ENCODE assay signal across 17 mouse cellular contexts in genomic region chr13:37451021-37451420, GRCm38 (mm10).
A peak's percentile ranks its signal among the peaks of the same experiment; 100 is the strongest.
DNase-seq lines count a peak whose midpoint lies in the region; ATAC-seq and TF ChIP-seq lines count a peak whose summit lies in the region.
"Had no signal": no experiment of that assay in that cellular context is flagged by ENCODE, and none has a peak within 500 bp of the region (broad histone marks: within the 10 kb centered on the region; RNA-seq: fewer than 3 reads in every experiment).

No protein-coding gene starts in this region.

- no peak for DNase-seq in heart, adult 2 months
- no peak for DNase-seq in heart, adult 18-20 months
- DNase-seq in kidney, adult 8-10 months = no peak
- DNase-seq in thymus, postnatal 0 days (ENCODE audit: low spot score) = no peak
- DNase-seq: cerebellum, adult 11 months; cerebellum, postnatal 14 days; retina, postnatal 1 day; right cerebral cortex, postnatal 4 days; thymus, postnatal 25 days had no signal

- no peak for TF ChIP-seq CTCF in heart, adult 2 months (IDR thresholded peaks at IDR 0.05)
- TF ChIP-seq CTCF in cortical plate, adult 2 months (IDR thresholded peaks at IDR 0.05; ENCODE audit: extremely low read depth, insufficient read depth, low read length) = no peak

- H3K79me2 ChIP-seq in heart, adult 2 months (replicated peaks; ENCODE audit: control insufficient read depth, insufficient read depth, low read length) = no peaks in the 10 kb centered on the region

- no peak for TF ChIP-seq POLR2A in heart, adult 2 months (IDR thresholded peaks at IDR 0.05; ENCODE audit: insufficient read depth, low read depth, low read length)
- no peak for TF ChIP-seq POLR2A in cortical plate, adult 2 months (IDR thresholded peaks at IDR 0.05; ENCODE audit: extremely low read depth, insufficient read depth, low read length)

- H3K27ac ChIP-seq in heart, adult 2 months = peak overlapping the region; percentile 80; the same call in 1 of the 2 replicates
- H3K27ac ChIP-seq in kidney, embryonic 14.5 days (ENCODE audit: low read depth, low read length) = peak overlapping the region; percentile 85; the same call in 1 of the 2 replicates
- H3K27ac ChIP-seq in liver, embryonic 16.5 days (ENCODE audit: low read length) = peak overlapping the region; percentile 19; the same call in 1 of the 2 replicates
- H3K27ac ChIP-seq in liver, embryonic 12.5 days = no peak overlapping the region
- H3K27ac ChIP-seq in cortical plate, adult 2 months (ENCODE audit: insufficient read depth, low read length) = peak overlapping the region; percentile 44; the same call in 1 of the 2 replicates
- H3K27ac ChIP-seq: forebrain, embryonic 13.5 days; hindbrain, embryonic 10.5 days had no signal

- no peak overlapping the region for H3K9ac ChIP-seq in heart, adult 2 months (ENCODE audit: low read depth, low read length)
- no peak overlapping the region for H3K9ac ChIP-seq in kidney, embryonic 14.5 days (ENCODE audit: low read depth, low read length)
- no peak overlapping the region for H3K9ac ChIP-seq in liver, embryonic 16.5 days (ENCODE audit: low read depth, low read length)
- no peak overlapping the region for H3K9ac ChIP-seq in liver, embryonic 12.5 days
- H3K9ac ChIP-seq: forebrain, embryonic 13.5 days; liver, postnatal 0 days had no signal

- H3K4me2 ChIP-seq in kidney, embryonic 14.5 days (replicated peaks; ENCODE audit: low read depth, low read length) = 0 out of 2 replicates have a peak overlapping the region, but pooled peaks have one; percentile 53
- H3K4me2 ChIP-seq in liver, embryonic 16.5 days (ENCODE audit: low read depth, low read length) = no peak overlapping the region
- H3K4me2 ChIP-seq in liver, embryonic 12.5 days = no peak overlapping the region
- H3K4me2 ChIP-seq: forebrain, embryonic 13.5 days had no signal

- TF ChIP-seq EP300 in heart, adult 2 months (IDR thresholded peaks at IDR 0.05; ENCODE audit: insufficient read depth, low read depth, low read length) = no peak

- no peaks in the 10 kb centered on the region for H3K27me3 ChIP-seq in heart, adult 2 months (ENCODE audit: control insufficient read depth, insufficient read depth, low read length)
- no peaks in the 10 kb centered on the region for H3K27me3 ChIP-seq in kidney, embryonic 14.5 days (ENCODE audit: control insufficient read depth, insufficient read depth, low read length)
- H3K27me3 ChIP-seq in liver, embryonic 16.5 days (ENCODE audit: control insufficient read depth, insufficient read depth, low read depth, low read length) = no peaks in the 10 kb centered on the region
- no peaks in the 10 kb centered on the region for H3K27me3 ChIP-seq in liver, embryonic 12.5 days (replicated peaks)

- H3K9me3 ChIP-seq in kidney, embryonic 14.5 days (ENCODE audit: control insufficient read depth, low read length) = peaks cover 5% of the 10 kb centered on the region; the same call in 1 of the 2 replicates
- H3K9me3 ChIP-seq in liver, embryonic 16.5 days (replicated peaks; ENCODE audit: control insufficient read depth, low read length) = no peaks in the 10 kb centered on the region
- H3K9me3 ChIP-seq in liver, embryonic 12.5 days (replicated peaks) = no peaks in the 10 kb centered on the region

- H3K4me3 ChIP-seq in heart, adult 2 months = no peak overlapping the region
- no peak overlapping the region for H3K4me3 ChIP-seq in kidney, embryonic 14.5 days (ENCODE audit: low read length)
- H3K4me3 ChIP-seq in liver, embryonic 16.5 days (ENCODE audit: low read depth, low read length) = no peak overlapping the region
- H3K4me3 ChIP-seq in liver, embryonic 12.5 days = no peak overlapping the region
- no peak overlapping the region for H3K4me3 ChIP-seq in cortical plate, adult 2 months (ENCODE audit: insufficient read depth, low read length)
- H3K4me3 ChIP-seq: forebrain, embryonic 13.5 days; hindbrain, embryonic 10.5 days had no signal

- no peak for ATAC-seq in kidney, embryonic 14.5 days (ENCODE audit: low FRiP score, low TSS enrichment)
- ATAC-seq in liver, embryonic 16.5 days (ENCODE audit: low read depth) = no peak
- ATAC-seq in liver, embryonic 12.5 days = no peak
- ATAC-seq: forebrain, embryonic 13.5 days; liver, postnatal 0 days; midbrain, embryonic 16.5 days had no signal

- peaks cover 23% of the 10 kb centered on the region for H3K4me1 ChIP-seq in heart, adult 2 months (ENCODE audit: control insufficient read depth, insufficient read depth, low read length)
- peaks cover 34% of the 10 kb centered on the region for H3K4me1 ChIP-seq in kidney, embryonic 14.5 days (ENCODE audit: control insufficient read depth, insufficient read depth, low read length)
- H3K4me1 ChIP-seq in liver, embryonic 16.5 days (ENCODE audit: control insufficient read depth, low read depth, low read length) = peaks cover 18% of the 10 kb centered on the region
- peaks cover 45% of the 10 kb centered on the region for H3K4me1 ChIP-seq in liver, embryonic 12.5 days
- H3K4me1 ChIP-seq in cortical plate, adult 2 months (ENCODE audit: control insufficient read depth, insufficient read depth, low read length) = peaks cover 5% of the 10 kb centered on the region

- H3K36me3 ChIP-seq in heart, adult 2 months (ENCODE audit: control insufficient read depth, insufficient read depth, low read length) = no peaks in the 10 kb centered on the region
- H3K36me3 ChIP-seq in kidney, embryonic 14.5 days (ENCODE audit: control insufficient read depth, insufficient read depth, low read length) = no peaks in the 10 kb centered on the region
- no peaks in the 10 kb centered on the region for H3K36me3 ChIP-seq in liver, embryonic 16.5 days (ENCODE audit: control insufficient read depth, insufficient read depth)
- no peaks in the 10 kb centered on the region for H3K36me3 ChIP-seq in liver, embryonic 12.5 days
- H3K36me3 ChIP-seq: hindbrain, embryonic 10.5 days had no signal

- intact Hi-C loops in heart, adult 2 months (cut with DNase I) = loop anchor here (5.0 kb wide), 1 partner anchor 491 kb away; no protein-coding TSS in a partner anchor

- WGBS in heart, adult 2 months = 92% methylated on average over 5 of the region's 5 CpGs
- WGBS in kidney, embryonic 14.5 days = 89% methylated on average over 5 of the region's 5 CpGs
- 67% methylated on average over 5 of the region's 5 CpGs for WGBS in liver, embryonic 16.5 days (ENCODE audit: insufficient replicate concordance)
- 74% methylated on average over 5 of the region's 5 CpGs for WGBS in liver, embryonic 12.5 days (ENCODE audit: insufficient replicate concordance)
